Mouse (Mus musculus) cerebellum, postnatal 10 days (tissue): ENCODE measurements around the gene Pom121.
"Not testable (repeated sequence)": the region's sequence is repeated elsewhere in the genome, so short reads cannot be mapped to it uniquely, and the experiment has no call there.

Experiments
- DNase-seq, 2 experiments: peaks; one replicate each; pipeline ENCODE4 v3.0.0; 2021; ENCODE audit warnings: mixed read lengths in 2 of 2

The Pom121 gene

GRCm38 (mm10) chr5:135394004-135394823, at the start of gene Pom121:
Pom121 (minus strand) TSS chr5:135394546.
- peak; percentile 90 to 92 for DNase-seq

- DNase-seq = no peak
These were observed 48.1 kb upstream of the Pom121 start for GRCm38 (mm10) chr5:135442430-135442829.

GRCm38 (mm10) chr5:135435039-135435438, 40.7 kb upstream of the Pom121 start:
- no peak for DNase-seq

GRCm38 (mm10) chr5:135433861-135434260, 39.5 kb upstream of the Pom121 start:
- DNase-seq = no peak

- peak; percentile 45 to 53 for DNase-seq
These were observed 36.8 kb upstream of the Pom121 start for GRCm38 (mm10) chr5:135431111-135431510.

- no peak for DNase-seq
These were observed 34.4 kb upstream of the Pom121 start for GRCm38 (mm10) chr5:135428786-135429185.

GRCm38 (mm10) chr5:135410266-135410665, 15.9 kb upstream of the Pom121 start:
- DNase-seq = peak; percentile 23 to 42

- DNase-seq = no peak
These were observed 13.8 kb upstream of the Pom121 start for GRCm38 (mm10) chr5:135408114-135408513.

GRCm38 (mm10) chr5:135405437-135405836, 11.1 kb upstream of the Pom121 start:
- DNase-seq = no peak

- DNase-seq = peak; percentile 33 to 43
These were observed 10.3 kb upstream of the Pom121 start for GRCm38 (mm10) chr5:135404623-135405022.

- peak; percentile 92 to 95 for DNase-seq
These were observed 5.9 kb upstream of the Pom121 start for GRCm38 (mm10) chr5:135400244-135400643.

GRCm38 (mm10) chr5:135399382-135399781, 5.0 kb upstream of the Pom121 start:
- no peak for DNase-seq

GRCm38 (mm10) chr5:135395826-135396225, 1.5 kb upstream of the Pom121 start:
- DNase-seq = peak; percentile 66 to 67

GRCm38 (mm10) chr5:135383771-135384170, 10.6 kb downstream of the Pom121 start:
- DNase-seq = no peak

GRCm38 (mm10) chr5:135382746-135383145, 11.6 kb downstream of the Pom121 start:
- no peak for DNase-seq

GRCm38 (mm10) chr5:135381356-135381925, 12.9 kb downstream of the Pom121 start:
- DNase-seq = peak in 1 of 2 experiments; percentile 38

- no peak for DNase-seq
These were observed 13.7 kb downstream of the Pom121 start for GRCm38 (mm10) chr5:135380681-135381080.

GRCm38 (mm10) chr5:135376341-135376740, 18.0 kb downstream of the Pom121 start:
- DNase-seq = no peak

GRCm38 (mm10) chr5:135375167-135375566, 19.2 kb downstream of the Pom121 start:
- peak; percentile 69 to 70 for DNase-seq

- no peak for DNase-seq
These were observed 20.7 kb downstream of the Pom121 start for GRCm38 (mm10) chr5:135373601-135374000.

GRCm38 (mm10) chr5:135371195-135371594, 23.2 kb downstream of the Pom121 start:
- no peak for DNase-seq

GRCm38 (mm10) chr5:135369787-135370654, 24.3 kb downstream of the Pom121 start, which contains the start of gene Nsun5:
Nsun5 (plus strand) TSS chr5:135369953.
- peak; percentile 98 to 99 for DNase-seq

- DNase-seq = not testable (repeated sequence)
These were observed 25.1 kb downstream of the Pom121 start for GRCm38 (mm10) chr5:135369196-135369595.
